Mouse (Mus musculus): Measurements from ENCODE around the gene Garnl3.

DNA sequence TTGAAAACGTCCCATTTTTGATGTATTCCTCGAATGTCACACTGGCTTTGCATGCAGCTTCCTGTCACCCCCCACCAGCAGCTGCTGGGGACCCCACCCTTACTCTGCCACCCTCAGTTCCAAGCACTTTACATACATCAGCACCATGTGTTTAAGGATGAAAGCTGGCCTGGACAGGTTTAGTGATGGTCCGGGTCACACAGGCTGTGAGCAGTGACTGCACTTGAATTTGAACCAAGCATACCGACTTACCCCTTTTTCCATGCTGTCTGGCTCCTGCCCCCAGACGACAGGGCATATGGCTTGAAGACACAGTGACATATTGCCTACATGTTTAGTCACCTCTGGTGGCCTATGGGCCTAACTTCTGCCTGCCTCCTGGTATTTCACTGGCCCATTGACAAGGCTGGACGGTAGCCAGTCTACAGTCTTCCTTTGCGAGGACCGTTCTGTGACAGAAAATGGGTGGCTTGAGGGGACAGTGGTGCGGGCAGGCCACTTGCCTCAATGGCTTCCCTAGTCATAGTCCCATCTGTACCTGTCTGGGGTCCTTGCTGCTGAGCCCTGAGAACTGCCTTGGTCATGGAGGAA is 163.3 kb downstream of the Garnl3 start:
- TF ChIP-seq CTCF (IDR thresholded peaks at IDR 0.05; ENCODE audit: borderline replicate concordance, control insufficient read depth, extremely low read depth, insufficient read depth, low read length, poor library complexity) (no peak), POLR2A (IDR thresholded peaks at IDR 0.05; ENCODE audit: control insufficient read depth, extremely low read depth, insufficient read depth, low read length, poor library complexity) (no peak)

Measured in thymus, adult 2 months (tissue).